Comparison of ENCODE assay signal across 19 mouse cellular contexts in genomic region chr1:91206336-91206735, GRCm38 (mm10). TPM values are rescaled to one million over a fixed set of nuclear protein-coding genes. Genes with fewer than 3 reads are reported as not detected.
DNase-seq lines count a peak whose midpoint lies in the region; ATAC-seq and TF ChIP-seq lines count a peak whose summit lies in the region.
"Had no signal": no experiment of that assay in that cellular context is flagged by ENCODE, and none has a peak within 500 bp of the region (broad histone marks: within the 10 kb centered on the region; RNA-seq: fewer than 3 reads in every experiment).

No protein-coding gene starts in this region.

- H3K4me1 ChIP-seq in forebrain, embryonic 16.5 days (replicated peaks; ENCODE audit: control insufficient read depth, insufficient read depth, low read length): peaks cover 22% of the 10 kb centered on the region
- no peaks in the 10 kb centered on the region for H3K4me1 ChIP-seq in forebrain, embryonic 11.5 days (replicated peaks; ENCODE audit: control insufficient read depth, insufficient read depth, low read length)
- no peaks in the 10 kb centered on the region for H3K4me1 ChIP-seq in midbrain, postnatal 0 days (ENCODE audit: insufficient read depth, low read length)
- no peaks in the 10 kb centered on the region for H3K4me1 ChIP-seq in midbrain, embryonic 16.5 days (ENCODE audit: control insufficient read depth, insufficient read depth, low read length)
- H3K4me1 ChIP-seq in olfactory bulb, adult 2 months (ENCODE audit: control insufficient read depth, insufficient read depth, low read length): peaks cover 53% of the 10 kb centered on the region
- peaks cover 19% of the 10 kb centered on the region for H3K4me1 ChIP-seq in heart, adult 2 months (ENCODE audit: control insufficient read depth, insufficient read depth, low read length)
- H3K4me1 ChIP-seq: forebrain, embryonic 12.5 days had no signal

- H3K27ac ChIP-seq in forebrain, embryonic 16.5 days (ENCODE audit: low read length): peak overlapping the region; percentile 46
- H3K27ac ChIP-seq in forebrain, embryonic 11.5 days (ENCODE audit: low read depth, low read length): no peak overlapping the region
- peak overlapping the region; percentile 98 for H3K27ac ChIP-seq in layer of hippocampus, adult 2 months
- no peak overlapping the region for H3K27ac ChIP-seq in midbrain, postnatal 0 days (ENCODE audit: low read depth, low read length)
- H3K27ac ChIP-seq in midbrain, embryonic 16.5 days (ENCODE audit: low read length): no peak overlapping the region
- H3K27ac ChIP-seq in olfactory bulb, adult 2 months (ENCODE audit: insufficient read depth, low read depth, low read length): 0 out of 2 replicates have a peak overlapping the region, but pooled peaks have one; percentile 16
- no peak overlapping the region for H3K27ac ChIP-seq in heart, adult 2 months
- H3K27ac ChIP-seq: embryonic facial prominence, embryonic 15.5 days; forebrain, embryonic 12.5 days; heart, embryonic 13.5 days had no signal

- no peaks in the 10 kb centered on the region for H3K27me3 ChIP-seq in forebrain, embryonic 16.5 days (replicated peaks; ENCODE audit: control insufficient read depth, insufficient read depth, low read length)
- H3K27me3 ChIP-seq in forebrain, embryonic 11.5 days (ENCODE audit: control insufficient read depth, insufficient read depth, low read length): no peaks in the 10 kb centered on the region
- H3K27me3 ChIP-seq in midbrain, postnatal 0 days (ENCODE audit: insufficient read depth, low read length): no peaks in the 10 kb centered on the region
- no peaks in the 10 kb centered on the region for H3K27me3 ChIP-seq in midbrain, embryonic 16.5 days (ENCODE audit: control insufficient read depth, insufficient read depth, low read depth, low read length)
- H3K27me3 ChIP-seq in heart, adult 2 months (ENCODE audit: control insufficient read depth, insufficient read depth, low read length): no peaks in the 10 kb centered on the region
- H3K27me3 ChIP-seq: embryonic facial prominence, embryonic 15.5 days; forebrain, embryonic 12.5 days; heart, embryonic 13.5 days had no signal

- no peak overlapping the region for H3K4me3 ChIP-seq in forebrain, embryonic 16.5 days (replicated peaks; ENCODE audit: low read length)
- no peak overlapping the region for H3K4me3 ChIP-seq in forebrain, embryonic 11.5 days (ENCODE audit: low read depth, low read length)
- no peak overlapping the region for H3K4me3 ChIP-seq in layer of hippocampus, adult 2 months
- no peak overlapping the region for H3K4me3 ChIP-seq in midbrain, postnatal 0 days (ENCODE audit: low read depth, low read length)
- H3K4me3 ChIP-seq in midbrain, embryonic 16.5 days (ENCODE audit: low read depth, low read length): no peak overlapping the region
- H3K4me3 ChIP-seq in olfactory bulb, adult 2 months (ENCODE audit: insufficient read depth, low read depth, low read length): no peak overlapping the region
- H3K4me3 ChIP-seq in heart, adult 2 months: no peak overlapping the region
- H3K4me3 ChIP-seq: embryonic facial prominence, embryonic 15.5 days; erythroblast, embryonic 14.5 days; forebrain, embryonic 12.5 days; heart, embryonic 13.5 days had no signal

- no peak for TF ChIP-seq CTCF in layer of hippocampus, adult 2 months (conservative IDR thresholded peaks at IDR 0.05)
- no peak for TF ChIP-seq CTCF in midbrain, postnatal 0 days (IDR thresholded peaks at IDR 0.05)
- no peak for TF ChIP-seq CTCF in olfactory bulb, adult 2 months (IDR thresholded peaks at IDR 0.05; ENCODE audit: insufficient read depth, low read depth, low read length)
- no peak for TF ChIP-seq CTCF in heart, adult 2 months (IDR thresholded peaks at IDR 0.05)

- no peak for DNase-seq in forebrain, embryonic 11.5 days (ENCODE audit: low spot score)
- DNase-seq in layer of hippocampus, adult 2 months (ENCODE audit: low spot score in 2 of 2): no peak
- no peak for DNase-seq in layer of hippocampus, adult 9-10 months (ENCODE audit: low spot score)
- DNase-seq in midbrain, postnatal 0 days (ENCODE audit: low spot score): peak; percentile 24
- DNase-seq in heart, adult 2 months: no peak
- DNase-seq: adrenal gland, adult 2 months; adrenal gland, postnatal 25 days; cerebellum, adult 9-10 months; embryo, embryonic 11 days; gastrocnemius, postnatal 25 days; heart, postnatal 36 days had no signal

- no peak for ATAC-seq in forebrain, embryonic 16.5 days
- ATAC-seq in forebrain, embryonic 11.5 days (replicated peaks; ENCODE audit: low FRiP score): no peak
- ATAC-seq in midbrain, postnatal 0 days (ENCODE audit: low FRiP score): no peak
- no peak for ATAC-seq in midbrain, embryonic 16.5 days
- ATAC-seq: hindbrain, embryonic 16.5 days had no signal

- no peak for TF ChIP-seq POLR2A in olfactory bulb, adult 2 months (IDR thresholded peaks at IDR 0.05; ENCODE audit: insufficient read depth, low read depth, low read length)
- TF ChIP-seq POLR2A in heart, adult 2 months (IDR thresholded peaks at IDR 0.05; ENCODE audit: insufficient read depth, low read depth, low read length): no peak

- intact Hi-C loops in heart, adult 2 months (cut with DNase I): no loop called here

- H3K79me2 ChIP-seq in heart, adult 2 months (replicated peaks; ENCODE audit: control insufficient read depth, insufficient read depth, low read length): no peaks in the 10 kb centered on the region

- no peak overlapping the region for H3K4me2 ChIP-seq in forebrain, embryonic 16.5 days (ENCODE audit: low read length)
- H3K4me2 ChIP-seq in forebrain, embryonic 11.5 days (ENCODE audit: low read depth, low read length, severe bottlenecking): no peak overlapping the region
- no peak overlapping the region for H3K4me2 ChIP-seq in midbrain, postnatal 0 days (ENCODE audit: low read depth, low read length, poor library complexity, severe bottlenecking)
- no peak overlapping the region for H3K4me2 ChIP-seq in midbrain, embryonic 16.5 days (ENCODE audit: low read length)
- H3K4me2 ChIP-seq: embryonic facial prominence, embryonic 15.5 days; forebrain, embryonic 12.5 days; heart, embryonic 13.5 days had no signal

- H3K9ac ChIP-seq in forebrain, embryonic 16.5 days (replicated peaks; ENCODE audit: low read depth, low read length): no peak overlapping the region
- no peak overlapping the region for H3K9ac ChIP-seq in forebrain, embryonic 11.5 days (ENCODE audit: low read length)
- no peak overlapping the region for H3K9ac ChIP-seq in midbrain, postnatal 0 days (replicated peaks; ENCODE audit: low read length, poor library complexity, severe bottlenecking)
- H3K9ac ChIP-seq in midbrain, embryonic 16.5 days (ENCODE audit: low read depth, low read length): no peak overlapping the region
- H3K9ac ChIP-seq in heart, adult 2 months (ENCODE audit: low read depth, low read length): no peak overlapping the region
- H3K9ac ChIP-seq: embryonic facial prominence, embryonic 15.5 days; forebrain, embryonic 12.5 days; heart, embryonic 13.5 days had no signal

- no peak for TF ChIP-seq EP300 in heart, adult 2 months (IDR thresholded peaks at IDR 0.05; ENCODE audit: insufficient read depth, low read depth, low read length)

- 67% methylated on average over 8 of the region's 8 CpGs for WGBS in forebrain, embryonic 16.5 days
- 78% methylated on average over 8 of the region's 8 CpGs for WGBS in forebrain, embryonic 11.5 days
- WGBS in midbrain, postnatal 0 days: 67% methylated on average over 8 of the region's 8 CpGs
- WGBS in midbrain, embryonic 16.5 days: 71% methylated on average over 8 of the region's 8 CpGs
- 58% methylated on average over 8 of the region's 8 CpGs for WGBS in olfactory bulb, adult 2 months
- 71% methylated on average over 8 of the region's 8 CpGs for WGBS in heart, adult 2 months

- no peaks in the 10 kb centered on the region for H3K9me3 ChIP-seq in forebrain, embryonic 16.5 days (ENCODE audit: control insufficient read depth, low read length)
- no peaks in the 10 kb centered on the region for H3K9me3 ChIP-seq in forebrain, embryonic 11.5 days (ENCODE audit: control insufficient read depth, low read length)
- no peaks in the 10 kb centered on the region for H3K9me3 ChIP-seq in midbrain, postnatal 0 days (ENCODE audit: low read length)
- H3K9me3 ChIP-seq in midbrain, embryonic 16.5 days (replicated peaks; ENCODE audit: control insufficient read depth, low read length, poor library complexity, severe bottlenecking): no peaks in the 10 kb centered on the region
- H3K9me3 ChIP-seq: embryonic facial prominence, embryonic 15.5 days; forebrain, embryonic 12.5 days; heart, embryonic 13.5 days had no signal

- H3K36me3 ChIP-seq in forebrain, embryonic 16.5 days (ENCODE audit: control insufficient read depth, insufficient read depth): no peaks in the 10 kb centered on the region
- no peaks in the 10 kb centered on the region for H3K36me3 ChIP-seq in forebrain, embryonic 11.5 days (ENCODE audit: control insufficient read depth, insufficient read depth, low read length)
- no peaks in the 10 kb centered on the region for H3K36me3 ChIP-seq in midbrain, postnatal 0 days (ENCODE audit: insufficient read depth, low read length)
- no peaks in the 10 kb centered on the region for H3K36me3 ChIP-seq in midbrain, embryonic 16.5 days (ENCODE audit: control insufficient read depth, insufficient read depth, low read length)
- no peaks in the 10 kb centered on the region for H3K36me3 ChIP-seq in heart, adult 2 months (ENCODE audit: control insufficient read depth, insufficient read depth, low read length)
- H3K36me3 ChIP-seq: embryonic facial prominence, embryonic 15.5 days; forebrain, embryonic 12.5 days; heart, embryonic 13.5 days had no signal

RNA-seq across cellular contexts. Expression of gene Ramp1, which starts 26.7 kb away (rescaled TPM):
- polyA plus RNA-seq in forebrain, embryonic 16.5 days (2015; fragmentation: Nextera tagmentation; extraction: Ambion mirVana): 4.1 and 5.2 TPM in 2 replicates
- polyA plus RNA-seq in forebrain, embryonic 11.5 days (2014; fragmentation: Nextera tagmentation; extraction: Ambion mirVana): 0.12 and 0.41 TPM in 2 replicates
- 10 to 100 TPM; 57.2 to 61.5 TPM for total RNA-seq in layer of hippocampus, adult 2 months (2021)
- total RNA-seq in midbrain, postnatal 0 days (2014; rRNA removed): 16.1 and 22.4 TPM in 2 replicates
- 29.4 and 29.8 TPM in 2 replicates for polyA plus RNA-seq in midbrain, postnatal 0 days (2015; fragmentation: Nextera tagmentation; extraction: Ambion mirVana)
- polyA plus RNA-seq in midbrain, embryonic 16.5 days (2015; fragmentation: Nextera tagmentation; extraction: Ambion mirVana): 6.7 and 14.0 TPM in 2 replicates
- polyA plus RNA-seq in olfactory bulb, adult 2 months (2012; ENCODE audit: insufficient read depth, insufficient read length, low replicate concordance, missing spikeins): not detected in 2 replicates
- total RNA-seq in heart, adult 2 months (2021): 1 to 10 TPM; 4.5 to 5.8 TPM
- 9.2 and 20.2 TPM in 2 replicates for polyA plus RNA-seq in heart, adult 2 months (2012; rRNA removed)

RNA-seq across cellular contexts. Expression of gene Ube2f, which starts 43.8 kb away (rescaled TPM):
- 67.7 and 67.9 TPM in 2 replicates for polyA plus RNA-seq in forebrain, embryonic 16.5 days (2015; fragmentation: Nextera tagmentation; extraction: Ambion mirVana)
- 78.9 and 84.7 TPM in 2 replicates for polyA plus RNA-seq in forebrain, embryonic 11.5 days (2014; fragmentation: Nextera tagmentation; extraction: Ambion mirVana)
- total RNA-seq in layer of hippocampus, adult 2 months (2021): 10 to 100 TPM; 44.9 to 50.7 TPM
- 34.3 and 42.5 TPM in 2 replicates for total RNA-seq in midbrain, postnatal 0 days (2014; rRNA removed)
- 41.2 and 44.8 TPM in 2 replicates for polyA plus RNA-seq in midbrain, postnatal 0 days (2015; fragmentation: Nextera tagmentation; extraction: Ambion mirVana)
- polyA plus RNA-seq in midbrain, embryonic 16.5 days (2015; fragmentation: Nextera tagmentation; extraction: Ambion mirVana): 57.0 and 59.6 TPM in 2 replicates
- not detected in 2 replicates for polyA plus RNA-seq in olfactory bulb, adult 2 months (2012; ENCODE audit: insufficient read depth, insufficient read length, low replicate concordance, missing spikeins)
- total RNA-seq in heart, adult 2 months (2021): 10 to 100 TPM; 43.1 to 48.1 TPM
- 39.4 and 62.5 TPM in 2 replicates for polyA plus RNA-seq in heart, adult 2 months (2012; rRNA removed)

Comparison
In these comparisons a context has a peak if more than half of its experiments do, and no peak if none do; other contexts are left out.
1. H3K27ac ChIP-seq: peak in forebrain, embryonic 16.5 days (single experiment), layer of hippocampus, adult 2 months (single experiment) and olfactory bulb, adult 2 months (single experiment); none in forebrain, embryonic 11.5 days (single experiment), midbrain, postnatal 0 days (single experiment), midbrain, embryonic 16.5 days (single experiment) and heart, adult 2 months (single experiment).